Mouse (Mus musculus) small intestine, adult 2 months (tissue): Measurements from ENCODE around the gene Arhgap24.

ENCODE experiments used
- CTCF ChIP-seq: fragments of 200-500 bp; IDR thresholded peaks from 2 replicates; pipeline ENCODE4 v1.5.1; 2012; ENCODE audit warnings: low read depth, mild to moderate bottlenecking, control low read depth, inconsistent platforms, low read length, moderate library complexity, mixed read lengths; ENCODE audit not compliant: insufficient replicate concordance, insufficient read length; ENCODE audit errors: extremely low read depth
- POLR2A ChIP-seq: fragments of 200-500 bp; IDR thresholded peaks from 2 replicates; pipeline ENCODE4 v1.6.1; 2012; ENCODE audit warnings: low read depth, mild to moderate bottlenecking, control low read depth, inconsistent platforms, low read length, moderate library complexity

- TF ChIP-seq CTCF = no peak
- TF ChIP-seq POLR2A = no peak
Measured at GRCm38 (mm10) chr5:102560270-102560669, 79.1 kb downstream of the Arhgap24 start.
